Mouse (Mus musculus): ENCODE data around the gene Clhc1. TPM values are rescaled to one million over a fixed set of nuclear protein-coding genes. Genes with fewer than 3 reads are reported as not detected.
"Not testable (repeated sequence)": the region's sequence is repeated elsewhere in the genome, so short reads cannot be mapped to it uniquely, and the experiment has no call there.

The Clhc1 gene
- polyA plus RNA-seq, 1 experiment from 2014 or later: 0.16 TPM

DNA sequence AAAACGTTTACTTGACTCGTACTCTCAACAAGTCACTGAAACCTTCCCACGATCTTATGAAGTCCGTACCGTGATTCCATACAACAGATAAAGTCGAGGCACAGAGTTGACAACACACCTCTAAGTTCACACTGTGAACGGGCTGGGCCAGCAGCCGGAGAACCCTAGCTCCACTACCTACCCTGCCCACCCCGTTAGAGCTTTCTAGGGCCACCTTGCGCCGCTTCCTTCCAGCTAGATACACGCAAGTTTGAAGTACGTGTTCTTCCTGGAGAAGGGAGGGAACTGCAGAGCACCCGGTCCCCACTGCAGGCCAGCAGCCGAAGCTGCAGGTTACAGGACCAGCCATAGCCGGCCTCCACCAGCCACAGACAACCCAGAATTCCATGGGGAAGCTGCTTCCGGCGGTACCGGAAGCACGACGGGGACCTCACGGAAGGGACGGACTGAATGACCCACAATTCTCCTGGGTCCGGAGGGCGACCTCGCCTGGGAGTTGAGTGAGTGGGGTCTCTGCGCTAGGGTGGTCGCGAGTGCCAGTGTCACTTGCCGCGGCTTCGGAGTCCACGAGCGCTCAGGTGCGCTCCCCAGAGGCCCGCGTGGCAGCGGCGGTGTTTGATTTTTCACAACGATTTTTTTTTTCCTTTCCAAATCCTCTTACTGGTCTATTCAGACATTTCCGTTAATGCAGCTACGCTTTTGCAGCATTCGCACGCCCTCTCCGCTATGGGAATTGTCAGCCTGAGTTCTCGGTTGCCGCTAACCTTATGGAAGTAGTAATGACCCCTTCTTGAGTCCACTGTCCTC, 21.6 kb upstream of the Clhc1 start, which contains the start of gene Mtif2:
TSS of gene Mtif2 (plus strand) at position 421 of the 807 bp plus-strand sequence.
- Histone ChIP-seq H3K9me3 (ENCODE audit: control insufficient read depth, low read depth, low read length) (no peaks in the 10 kb centered on the region), H3K9ac (replicated peaks; ENCODE audit: low read depth, low read length) (peak within 1 kb of the TSS; percentile 79), H3K36me3 (ENCODE audit: control insufficient read depth, insufficient read depth, low read length) (peaks cover 11% of the 10 kb centered on the region), H3K27me3 (ENCODE audit: control insufficient read depth, insufficient read depth, low read length) (no peaks in the 10 kb centered on the region), H3K27ac (ENCODE audit: low read length) (peak within 1 kb of the TSS; percentile 80), H3K4me2 (replicated peaks; ENCODE audit: low read depth, low read length) (peak within 1 kb of the TSS; percentile 76), H3K4me3 (ENCODE audit: low read depth, low read length) (peak within 1 kb of the TSS; percentile 69), H3K4me1 (ENCODE audit: control insufficient read depth, insufficient read depth, low read length) (peaks cover 3% of the 10 kb centered on the region)
- ATAC-seq (ENCODE audit: insufficient number of reproducible peaks, insufficient read depth, low FRiP score, low read depth): peak; percentile 94
- WGBS: 3% methylated on average over 47 of the region's 47 CpGs

- WGBS: 100% methylated on average over 1 of the region's 1 CpGs
- peaks cover 21% of the 10 kb centered on the region for H3K36me3 ChIP-seq (ENCODE audit: control insufficient read depth, insufficient read depth, low read length)
- no peak overlapping the region for H3K4me2 ChIP-seq (replicated peaks; ENCODE audit: low read depth, low read length)
- H3K4me3 ChIP-seq (ENCODE audit: low read depth, low read length): no peak overlapping the region
- no peaks in the 10 kb centered on the region for H3K4me1 ChIP-seq (ENCODE audit: control insufficient read depth, insufficient read depth, low read length)
- no peak overlapping the region for H3K27ac ChIP-seq (ENCODE audit: low read length)
- ATAC-seq (ENCODE audit: insufficient number of reproducible peaks, insufficient read depth, low FRiP score, low read depth): no peak
- H3K27me3 ChIP-seq (ENCODE audit: control insufficient read depth, insufficient read depth, low read length): no peaks in the 10 kb centered on the region
- no peak overlapping the region for H3K9ac ChIP-seq (replicated peaks; ENCODE audit: low read depth, low read length)
- no peaks in the 10 kb centered on the region for H3K9me3 ChIP-seq (ENCODE audit: control insufficient read depth, low read depth, low read length)
Measured at GRCm38 (mm10) chr11:29538201-29538600, 9.5 kb upstream of the Clhc1 start.

DNA sequence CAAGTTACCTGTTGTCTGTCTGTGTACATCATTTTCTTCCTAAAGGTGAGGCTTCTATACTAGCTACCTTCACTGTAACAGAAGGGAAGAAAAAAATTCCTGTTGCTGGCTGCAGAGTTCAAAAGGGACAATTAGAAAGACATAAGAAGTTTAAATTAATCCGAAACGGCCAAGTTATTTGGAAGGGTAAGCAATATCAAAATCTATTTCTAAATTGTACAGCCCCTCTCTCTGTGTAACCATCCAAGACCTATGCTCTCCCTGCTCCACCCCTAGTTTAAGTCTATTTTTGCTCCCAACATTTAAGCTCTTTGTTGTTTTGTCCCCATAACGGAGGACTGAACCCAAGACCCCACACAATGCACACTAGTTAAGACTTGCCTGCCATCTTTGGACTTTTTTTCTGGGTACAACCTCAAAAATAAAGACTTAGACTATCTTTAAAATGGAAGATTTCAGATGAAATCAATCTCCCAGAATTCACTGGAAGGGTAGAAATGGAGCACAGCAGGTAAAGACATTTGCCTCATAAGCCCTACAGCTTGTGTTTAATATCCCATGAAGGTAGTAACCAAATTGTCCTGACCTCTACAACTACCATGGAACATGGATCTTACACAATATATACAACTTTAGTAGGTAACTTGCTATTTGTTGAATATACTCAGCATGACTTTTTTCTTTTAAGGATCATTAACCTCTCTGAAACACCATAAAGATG, 3.4 kb upstream of the Clhc1 start:
- Histone ChIP-seq H3K4me2 (replicated peaks; ENCODE audit: low read depth, low read length) (no peak overlapping the region), H3K27me3 (ENCODE audit: control insufficient read depth, insufficient read depth, low read length) (no peaks in the 10 kb centered on the region), H3K9me3 (ENCODE audit: control insufficient read depth, low read depth, low read length) (no peaks in the 10 kb centered on the region), H3K4me3 (ENCODE audit: low read depth, low read length) (no peak overlapping the region), H3K9ac (replicated peaks; ENCODE audit: low read depth, low read length) (no peak overlapping the region), H3K36me3 (ENCODE audit: control insufficient read depth, insufficient read depth, low read length) (peaks cover 41% of the 10 kb centered on the region), H3K4me1 (ENCODE audit: control insufficient read depth, insufficient read depth, low read length) (peaks cover 8% of the 10 kb centered on the region; the same call in 1 of the 2 replicates), H3K27ac (ENCODE audit: low read length) (no peak overlapping the region)
- 82% methylated on average over 3 of the region's 3 CpGs for WGBS
- no peak for ATAC-seq (ENCODE audit: insufficient number of reproducible peaks, insufficient read depth, low FRiP score, low read depth)

GRCm38 (mm10) chr11:29545150-29545752, 2.5 kb upstream of the Clhc1 start:
- not testable (repeated sequence) for H3K27me3 ChIP-seq (ENCODE audit: control insufficient read depth, insufficient read depth, low read length); H3K27ac ChIP-seq (ENCODE audit: low read length); H3K4me1 ChIP-seq (ENCODE audit: control insufficient read depth, insufficient read depth, low read length); H3K9ac ChIP-seq (replicated peaks; ENCODE audit: low read depth, low read length); H3K9me3 ChIP-seq (ENCODE audit: control insufficient read depth, low read depth, low read length); H3K4me3 ChIP-seq (ENCODE audit: low read depth, low read length); H3K4me2 ChIP-seq (replicated peaks; ENCODE audit: low read depth, low read length); ATAC-seq (ENCODE audit: insufficient number of reproducible peaks, insufficient read depth, low FRiP score, low read depth)
- H3K36me3 ChIP-seq (ENCODE audit: control insufficient read depth, insufficient read depth, low read length): peaks cover 41% of the 10 kb centered on the region
- WGBS: 82% methylated on average over 4 of the region's 4 CpGs

- Histone ChIP-seq H3K4me3 (ENCODE audit: low read depth, low read length) (peak overlapping the region; percentile 68; the same call in 1 of the 2 replicates), H3K36me3 (ENCODE audit: control insufficient read depth, insufficient read depth, low read length) (peaks cover 39% of the 10 kb centered on the region), H3K4me2 (replicated peaks; ENCODE audit: low read depth, low read length) (peak overlapping the region; percentile 44)
- not testable (repeated sequence) for H3K4me1 ChIP-seq (ENCODE audit: control insufficient read depth, insufficient read depth, low read length); ATAC-seq (ENCODE audit: insufficient number of reproducible peaks, insufficient read depth, low FRiP score, low read depth); H3K9me3 ChIP-seq (ENCODE audit: control insufficient read depth, low read depth, low read length); H3K27me3 ChIP-seq (ENCODE audit: control insufficient read depth, insufficient read depth, low read length); H3K27ac ChIP-seq (ENCODE audit: low read length); H3K9ac ChIP-seq (replicated peaks; ENCODE audit: low read depth, low read length)
- WGBS: 90% methylated on average over 2 of the region's 2 CpGs
Measured at GRCm38 (mm10) chr11:29546297-29546696, 1.5 kb upstream of the Clhc1 start.

- 10% methylated on average over 2 of the region's 2 CpGs for WGBS
- Histone ChIP-seq H3K36me3 (ENCODE audit: control insufficient read depth, insufficient read depth, low read length) (peaks cover 34% of the 10 kb centered on the region), H3K9ac (replicated peaks; ENCODE audit: low read depth, low read length) (peak overlapping the region; percentile 77), H3K4me2 (replicated peaks; ENCODE audit: low read depth, low read length) (peak overlapping the region; percentile 44), H3K27ac (ENCODE audit: low read length) (peak overlapping the region; percentile 77; the same call in 1 of the 2 replicates), H3K4me1 (ENCODE audit: control insufficient read depth, insufficient read depth, low read length) (peaks cover 8% of the 10 kb centered on the region; the same call in 1 of the 2 replicates), H3K4me3 (ENCODE audit: low read depth, low read length) (peak overlapping the region; percentile 68), H3K27me3 (ENCODE audit: control insufficient read depth, insufficient read depth, low read length) (no peaks in the 10 kb centered on the region), H3K9me3 (ENCODE audit: control insufficient read depth, low read depth, low read length) (no peaks in the 10 kb centered on the region)
- no peak for ATAC-seq (ENCODE audit: insufficient number of reproducible peaks, insufficient read depth, low FRiP score, low read depth)
Measured at GRCm38 (mm10) chr11:29546762-29547161, 988 bp upstream of the Clhc1 start.

DNA sequence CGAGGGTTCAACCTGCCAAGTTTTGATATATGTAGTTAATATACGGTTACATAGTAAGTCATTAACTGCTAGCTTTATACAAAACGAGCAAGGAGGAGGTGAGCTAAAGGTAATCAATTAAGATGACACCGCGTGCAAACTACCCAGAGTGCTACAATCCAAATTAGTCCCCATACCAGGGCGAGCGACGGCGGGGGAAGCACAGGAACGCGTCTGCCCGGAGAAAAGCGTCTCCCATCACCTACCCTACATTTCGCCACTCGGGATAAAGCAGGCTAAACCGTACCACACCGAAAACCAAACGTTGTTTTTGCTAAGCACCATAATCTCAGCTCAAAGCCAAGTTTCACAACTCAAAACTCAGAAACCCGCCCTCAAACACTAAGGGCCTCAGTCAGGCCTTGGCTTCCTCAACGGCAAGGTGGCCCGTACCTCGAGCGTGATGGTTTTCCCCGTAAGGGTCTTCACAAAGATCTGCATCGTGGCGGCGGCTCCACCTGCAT, 450 bp upstream of the Clhc1 start:
- Histone ChIP-seq H3K4me2 (replicated peaks; ENCODE audit: low read depth, low read length) (peak overlapping the region; percentile 44), H3K9me3 (ENCODE audit: control insufficient read depth, low read depth, low read length) (no peaks in the 10 kb centered on the region), H3K4me1 (ENCODE audit: control insufficient read depth, insufficient read depth, low read length) (peaks cover 8% of the 10 kb centered on the region; the same call in 1 of the 2 replicates), H3K36me3 (ENCODE audit: control insufficient read depth, insufficient read depth, low read length) (peaks cover 30% of the 10 kb centered on the region), H3K27me3 (ENCODE audit: control insufficient read depth, insufficient read depth, low read length) (no peaks in the 10 kb centered on the region), H3K27ac (ENCODE audit: low read length) (peak overlapping the region; percentile 77; the same call in 1 of the 2 replicates), H3K9ac (replicated peaks; ENCODE audit: low read depth, low read length) (peak overlapping the region; percentile 77), H3K4me3 (ENCODE audit: low read depth, low read length) (peak overlapping the region; percentile 68)
- WGBS: under 1% methylated on average over 27 of the region's 27 CpGs
- ATAC-seq (ENCODE audit: insufficient number of reproducible peaks, insufficient read depth, low FRiP score, low read depth): no peak
